Mouse (Mus musculus) limb, embryonic 11.5 days (tissue): ENCODE data around the gene Lrrc51. TPM values are rescaled to one million over a fixed set of nuclear protein-coding genes. Genes with fewer than 3 reads are reported as not detected.
A peak's percentile ranks its signal among the peaks of the same experiment; 100 is the strongest.

Source experiments
- ATAC-seq: fragments of 200-750 bp; cut with Nextera tagmentation; 2 replicates; pipeline ENCODE4 v1.8.0; 2017; ENCODE audit warnings: low read depth; ENCODE audit not compliant: insufficient number of reproducible peaks, low FRiP score, low TSS enrichment
- DNase-seq: peaks from one replicate; pipeline ENCODE4 v3.0.0-alpha.2; 2015; ENCODE audit warnings: low spot score
- H3K27ac ChIP-seq: fragments of 300-500 bp; sonication (generic); replicated peaks from 2 replicates; pipeline ENCODE4 v1.5.1; 2014; ENCODE audit warnings: low read depth, mild to moderate bottlenecking, low read length
- H3K27me3 ChIP-seq: fragments of 300-500 bp; sonication (generic); 2 replicates; pipeline ENCODE4 v1.6.1; 2014; ENCODE audit warnings: mild to moderate bottlenecking, low read length, mixed read lengths; ENCODE audit not compliant: control insufficient read depth, insufficient read depth
- H3K36me3 ChIP-seq: fragments of 300-500 bp; sonication (generic); 2 replicates; pipeline ENCODE4 v1.6.1; 2014; ENCODE audit warnings: mild to moderate bottlenecking, low read length, moderate library complexity, mixed read lengths; ENCODE audit not compliant: control insufficient read depth, insufficient read depth
- H3K4me1 ChIP-seq: fragments of 300-500 bp; sonication (generic); 2 replicates; pipeline ENCODE4 v1.6.1; 2014; ENCODE audit warnings: low read length, mixed read lengths; ENCODE audit not compliant: control insufficient read depth, insufficient read depth
- H3K4me2 ChIP-seq: fragments of 300-500 bp; sonication (generic); 2 replicates; pipeline ENCODE4 v1.6.1; 2014; ENCODE audit warnings: low read depth, mild to moderate bottlenecking, moderate library complexity; ENCODE audit not compliant: severe bottlenecking
- H3K4me3 ChIP-seq: fragments of 300-500 bp; sonication (generic); 2 replicates; pipeline ENCODE4 v1.5.1; 2014; ENCODE audit warnings: low read depth, low read length
- H3K9ac ChIP-seq: fragments of 300-500 bp; sonication (generic); 2 replicates; pipeline ENCODE4 v1.6.1; 2014; ENCODE audit warnings: mild to moderate bottlenecking, low read length
- H3K9me3 ChIP-seq: fragments of 300-500 bp; sonication (generic); 2 replicates; pipeline ENCODE4 v1.6.1; 2016; ENCODE audit warnings: low read length; ENCODE audit not compliant: control insufficient read depth
- WGBS: fragments of 180-500 bp; shearing (Covaris S2); extraction: QIAGEN DNeasy Blood & Tissue Kit; methylation state at CpG from one replicate; pipeline ENCODE4 v1.1.7; 2014; 5-methylcytosine and 5-hydroxymethylcytosine counted together
- polyA plus RNA-seq: library from polyadenylated mRNA; unstranded; fragments of >200 nt; fragmentation: Nextera tagmentation; extraction: Ambion mirVana; gene quantifications from 2 replicates; pipeline ENCODE4 v1.2.1, GENCODE M21; 2014

Gene Lrrc51
- polyA plus RNA-seq, 1 experiment from 2014 or later: 13.2 TPM

GRCm38 (mm10) chr7:101906696-101907095 is 27.0 kb downstream of the Lrrc51 start:
- peak overlapping the region; percentile 87 for H3K9ac ChIP-seq
- peaks cover 8% of the 10 kb centered on the region; the same call in 1 of the 2 replicates for H3K4me1 ChIP-seq
- no peak overlapping the region for H3K27ac ChIP-seq
- ATAC-seq: no peak
- H3K4me2 ChIP-seq: peak overlapping the region; percentile 72
- H3K36me3 ChIP-seq: peaks cover 11% of the 10 kb centered on the region; the same call in 1 of the 2 replicates
- no peaks in the 10 kb centered on the region for H3K27me3 ChIP-seq
- H3K4me3 ChIP-seq: peak overlapping the region; percentile 75
- WGBS: 81% methylated on average over 8 of the region's 8 CpGs
- H3K9me3 ChIP-seq: no peaks in the 10 kb centered on the region
- DNase-seq: no peak

DNA sequence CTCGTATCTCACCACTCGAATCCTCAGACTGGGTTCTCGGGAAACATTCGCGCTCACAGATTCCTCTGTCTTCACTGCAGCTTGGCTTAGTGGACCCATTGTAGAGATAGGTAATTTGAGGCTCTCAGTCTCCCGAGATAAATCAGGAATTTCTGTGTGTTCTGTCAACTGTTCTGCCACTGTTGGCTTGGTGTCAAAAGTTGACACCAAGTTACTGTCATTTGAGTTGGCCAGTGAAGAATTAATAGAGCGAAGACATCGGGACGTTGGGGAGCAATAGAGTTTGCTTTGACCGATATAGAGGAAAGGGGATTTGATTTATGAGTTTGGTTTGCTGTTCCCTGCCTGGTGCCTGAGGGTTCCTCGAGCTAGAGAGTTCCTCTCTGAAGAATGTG is 27.4 kb downstream of the Lrrc51 start, which contains the start of gene Tomt:
Tomt (minus strand) TSS at position 73 of the 395 bp plus-strand sequence.
- peaks cover 11% of the 10 kb centered on the region; the same call in 1 of the 2 replicates for H3K36me3 ChIP-seq
- no peak for DNase-seq
- peak within 1 kb of the TSS; percentile 72 for H3K4me2 ChIP-seq
- no peaks in the 10 kb centered on the region for H3K27me3 ChIP-seq
- H3K4me1 ChIP-seq: peaks cover 8% of the 10 kb centered on the region; the same call in 1 of the 2 replicates
- H3K9ac ChIP-seq: peak within 1 kb of the TSS; percentile 87
- peak within 1 kb of the TSS; percentile 93 for H3K27ac ChIP-seq
- WGBS: 14% methylated on average over 11 of the region's 11 CpGs
- no peaks in the 10 kb centered on the region for H3K9me3 ChIP-seq
- H3K4me3 ChIP-seq: peak within 1 kb of the TSS; percentile 75
- ATAC-seq: no peak

DNA sequence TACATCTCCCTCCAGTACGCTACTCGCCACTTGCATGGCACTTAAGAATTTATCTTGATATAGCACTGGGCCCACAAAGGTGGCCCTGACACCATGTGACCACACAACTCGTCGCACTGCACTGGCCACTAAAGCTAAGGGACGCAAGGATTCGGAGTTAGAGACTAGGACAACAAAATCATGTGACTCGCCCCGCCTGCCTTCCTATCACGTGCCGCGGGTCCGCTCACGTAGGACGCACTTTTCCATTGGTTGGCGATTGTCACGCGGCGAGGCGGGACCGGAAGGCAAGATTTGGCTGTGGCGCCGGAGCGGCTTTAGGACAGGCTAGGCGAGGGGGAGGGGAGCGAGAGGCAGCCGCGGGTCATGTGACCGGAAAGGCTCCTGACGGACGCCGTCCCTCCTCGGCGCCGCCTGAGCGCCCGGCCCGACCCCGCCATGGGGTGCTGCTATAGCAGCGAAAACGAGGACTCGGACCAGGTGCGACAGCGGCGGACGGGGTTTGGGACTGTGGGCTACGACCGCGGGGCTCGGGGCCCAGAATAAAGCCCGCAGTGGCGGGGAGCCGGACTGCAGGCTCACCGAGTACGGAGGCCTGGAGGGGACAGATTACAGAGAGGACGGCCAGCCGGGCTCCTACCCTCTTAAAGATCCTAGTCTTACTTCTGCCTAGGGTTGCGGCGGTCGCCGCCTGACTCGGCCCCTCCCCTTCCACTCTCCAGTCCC is 28.0 kb downstream of the Lrrc51 start, which contains the start of gene Lamtor1:
Lamtor1 (plus strand) TSS at position 344 of the 726 bp plus-strand sequence.
- WGBS: 0% methylated on average over 56 of the region's 61 CpGs
- Histone ChIP-seq H3K27ac (peak within 1 kb of the TSS; percentile 93), H3K4me1 (peaks cover 10% of the 10 kb centered on the region; the same call in 1 of the 2 replicates), H3K27me3 (no peaks in the 10 kb centered on the region), H3K9ac (peak within 1 kb of the TSS; percentile 87), H3K4me2 (peak within 1 kb of the TSS; percentile 72), H3K36me3 (peaks cover 9% of the 10 kb centered on the region; the same call in 1 of the 2 replicates), H3K9me3 (no peaks in the 10 kb centered on the region), H3K4me3 (peak within 1 kb of the TSS; percentile 75)
- peak; percentile 100 for DNase-seq
- ATAC-seq: peak; percentile 98

- no peak overlapping the region for H3K4me2 ChIP-seq
- H3K9me3 ChIP-seq: no peaks in the 10 kb centered on the region
- H3K36me3 ChIP-seq: peaks cover 6% of the 10 kb centered on the region; the same call in 1 of the 2 replicates
- no peak overlapping the region for H3K4me3 ChIP-seq
- no peak overlapping the region for H3K9ac ChIP-seq
- H3K4me1 ChIP-seq: peaks cover 10% of the 10 kb centered on the region; the same call in 1 of the 2 replicates
- no peak for ATAC-seq
- no peaks in the 10 kb centered on the region for H3K27me3 ChIP-seq
- no peak for DNase-seq
- H3K27ac ChIP-seq: no peak overlapping the region
Measured at GRCm38 (mm10) chr7:101902846-101903245, 30.8 kb downstream of the Lrrc51 start.

DNA sequence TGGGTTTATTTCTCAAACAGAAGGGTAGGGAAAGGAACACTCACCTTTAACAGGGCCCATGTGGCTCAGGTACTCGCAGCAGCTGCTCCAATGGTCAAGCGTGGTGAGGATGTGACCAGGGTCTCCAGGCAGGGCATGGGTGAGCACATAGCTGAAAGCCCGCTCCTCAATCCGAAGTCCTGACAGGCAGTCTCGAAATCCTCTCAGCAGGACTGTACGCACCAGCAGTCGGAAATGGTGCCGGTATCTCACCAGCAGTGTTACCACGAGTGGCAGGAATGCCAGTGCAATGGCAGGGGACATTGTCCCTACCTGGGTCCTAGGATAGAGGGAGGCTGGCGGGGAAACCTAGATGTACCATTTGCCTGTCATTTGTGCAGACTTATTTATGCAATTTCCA is 31.7 kb downstream of the Lrrc51 start:
- peaks cover 10% of the 10 kb centered on the region; the same call in 1 of the 2 replicates for H3K4me1 ChIP-seq
- ATAC-seq (no peak), DNase-seq (no peak)
- no peak overlapping the region for H3K27ac ChIP-seq
- H3K4me2 ChIP-seq: no peak overlapping the region
- H3K36me3 ChIP-seq: peaks cover 6% of the 10 kb centered on the region; the same call in 1 of the 2 replicates
- WGBS: 96% methylated on average over 10 of the region's 10 CpGs
- no peak overlapping the region for H3K4me3 ChIP-seq
- H3K9me3 ChIP-seq: no peaks in the 10 kb centered on the region
- no peak overlapping the region for H3K9ac ChIP-seq
- H3K27me3 ChIP-seq: no peaks in the 10 kb centered on the region

DNA sequence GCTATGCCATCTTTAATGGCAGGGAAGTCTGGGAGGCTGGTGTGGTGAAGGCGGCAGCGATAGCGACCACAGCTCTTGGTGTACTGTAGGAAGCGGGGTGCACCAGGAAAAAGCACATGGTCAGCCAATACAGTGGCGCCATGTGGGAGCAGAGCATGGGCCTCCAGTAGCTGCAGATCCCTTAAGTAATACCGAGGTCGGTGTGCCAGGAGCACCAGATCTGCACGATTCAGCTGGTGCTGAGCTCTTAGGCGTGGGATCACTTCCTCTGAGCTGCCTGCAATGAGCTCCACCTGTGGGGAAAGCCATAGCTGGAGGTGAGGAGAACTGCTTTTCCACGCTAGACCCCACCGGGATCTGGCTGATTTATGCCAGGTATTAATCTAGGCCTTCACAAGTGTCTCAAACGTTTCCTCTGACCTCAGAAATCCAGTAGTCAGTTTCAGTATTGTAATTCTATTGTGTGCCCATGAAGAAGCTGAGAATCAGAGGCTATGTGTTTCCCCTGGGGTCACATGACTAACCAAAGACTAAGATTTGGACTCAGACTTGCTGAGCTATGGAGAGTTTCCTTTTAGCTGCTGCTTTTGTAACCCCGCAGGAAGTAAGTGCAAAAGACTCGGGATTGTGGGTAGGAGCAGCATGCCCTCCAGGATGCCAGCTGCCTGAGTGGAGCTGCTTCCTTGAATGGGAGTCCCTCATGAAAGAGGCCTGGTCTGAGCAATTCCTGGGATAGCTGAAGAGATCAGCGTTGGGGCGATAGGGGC is 33.2 kb downstream of the Lrrc51 start:
- WGBS: 89% methylated on average over 16 of the region's 16 CpGs
- Histone ChIP-seq H3K4me2 (no peak overlapping the region), H3K27ac (no peak overlapping the region), H3K4me1 (0 out of 2 replicates have a peak, but pooled peaks cover 4% of the 10 kb centered on the region), H3K4me3 (no peak overlapping the region), H3K27me3 (no peaks in the 10 kb centered on the region), H3K36me3 (peaks cover 6% of the 10 kb centered on the region; the same call in 1 of the 2 replicates), H3K9ac (no peak overlapping the region), H3K9me3 (no peaks in the 10 kb centered on the region)
- DNase-seq: no peak
- ATAC-seq: no peak

DNA sequence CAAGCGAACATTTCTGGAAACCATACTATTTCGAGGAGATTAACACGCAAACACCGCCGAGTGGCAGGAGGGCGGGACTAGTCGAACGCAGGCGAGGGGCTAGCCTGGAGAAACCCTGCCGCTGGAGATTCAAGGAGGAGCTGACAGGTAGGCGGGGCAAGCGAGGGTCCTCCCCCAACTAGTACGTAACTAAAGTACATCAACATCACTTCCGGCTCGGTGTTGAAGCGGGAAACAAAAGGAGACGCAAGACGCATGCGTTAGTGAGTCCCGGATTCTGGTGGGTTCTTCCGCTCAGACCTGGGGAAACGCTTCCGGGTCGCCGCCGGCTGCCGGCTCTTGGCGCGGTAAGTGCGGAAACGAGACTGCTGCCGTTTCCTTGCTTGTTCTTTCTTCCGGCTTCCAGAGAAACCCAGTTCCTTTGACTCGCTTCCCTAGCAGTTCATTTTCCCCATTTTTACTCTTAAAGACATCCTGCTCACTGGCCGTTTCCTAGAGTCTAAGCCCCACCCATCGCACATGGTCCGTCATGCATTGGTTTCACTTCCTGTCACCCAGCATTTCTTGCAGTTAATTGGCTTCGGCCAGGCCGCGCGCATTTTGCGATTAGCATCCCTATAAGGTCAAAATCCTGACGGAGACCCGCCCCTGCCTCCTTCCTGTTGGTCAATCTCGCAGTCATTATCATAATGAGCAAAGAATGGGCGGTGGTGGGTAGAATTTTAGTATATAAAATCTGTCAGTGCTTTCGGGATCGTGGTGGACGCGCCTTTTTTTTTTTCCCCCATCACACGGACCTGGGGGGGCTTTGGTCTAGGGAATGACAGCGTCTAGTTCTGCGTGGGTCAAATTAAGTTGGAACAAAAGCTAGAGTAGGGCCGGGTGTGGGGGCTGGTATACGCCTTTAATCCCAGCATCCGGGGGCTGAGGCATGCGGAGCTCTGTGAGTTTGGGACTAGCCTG is 37.3 kb downstream of the Lrrc51 start:
- under 1% methylated on average over 57 of the region's 57 CpGs for WGBS
- DNase-seq (peak; percentile 96), ATAC-seq (peak; percentile 99)
- Histone ChIP-seq H3K36me3 (no peaks in the 10 kb centered on the region; the same call in 1 of the 2 replicates), H3K4me3 (peak overlapping the region; percentile 55), H3K9me3 (no peaks in the 10 kb centered on the region), H3K9ac (peak overlapping the region; percentile 64), H3K4me1 (0 out of 2 replicates have a peak, but pooled peaks cover 2% of the 10 kb centered on the region), H3K27me3 (no peaks in the 10 kb centered on the region), H3K4me2 (peak overlapping the region; percentile 35), H3K27ac (peak overlapping the region; percentile 86)
